Mouse (Mus musculus): Measurements from ENCODE around the gene E330034G19Rik. TPM values are rescaled to one million over a fixed set of nuclear protein-coding genes. Genes with fewer than 3 reads are reported as not detected.
"Not testable (repeated sequence)": the region's sequence is repeated elsewhere in the genome, so short reads cannot be mapped to it uniquely, and the experiment has no call there.

The E330034G19Rik gene
- total RNA-seq, 2 experiments from 2014 or later: not detected

DNA sequence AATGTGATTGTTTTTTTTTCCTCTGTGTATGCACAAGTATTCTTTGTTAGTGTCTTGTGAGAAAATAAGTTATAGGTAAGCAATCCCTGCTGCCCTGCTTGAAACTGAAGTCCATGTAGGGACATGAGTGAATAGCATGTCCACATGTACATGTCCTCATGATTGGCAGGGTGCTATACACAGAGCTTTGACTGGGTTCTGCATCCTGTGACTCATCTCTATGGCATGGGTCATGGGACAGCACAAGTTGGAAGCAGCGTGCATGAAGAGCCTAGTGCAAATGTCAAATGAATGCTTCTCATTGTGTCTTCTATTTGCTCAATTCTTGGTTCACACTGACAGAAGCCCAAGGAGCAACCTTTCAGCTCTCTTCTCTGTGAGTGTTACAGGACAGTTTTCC is 14.1 kb downstream of the E330034G19Rik start:
- ATAC-seq (replicated peaks; ENCODE audit: low FRiP score, poor library complexity, severe bottlenecking): no peak

DNA sequence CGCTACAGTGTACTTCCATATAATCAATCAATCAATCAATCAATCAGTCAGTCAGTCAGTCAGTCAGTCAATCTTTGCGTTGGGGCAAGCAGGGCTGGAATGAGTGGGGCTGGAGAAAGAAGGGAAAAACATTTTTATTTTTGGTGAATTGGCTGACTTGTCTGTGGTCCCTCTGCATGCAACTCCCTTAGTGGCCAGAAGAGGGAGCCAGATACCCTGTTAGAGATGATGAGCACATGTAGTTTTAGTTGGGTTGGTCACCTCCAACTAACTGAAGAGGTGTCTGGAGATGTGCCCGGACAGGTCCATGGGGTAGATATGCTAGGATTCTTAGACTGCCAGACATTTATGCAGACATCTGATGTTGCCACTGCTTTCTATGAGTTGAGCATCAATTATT is 18.1 kb downstream of the E330034G19Rik start:
- no peak for ATAC-seq (replicated peaks; ENCODE audit: low FRiP score, poor library complexity, severe bottlenecking)

DNA sequence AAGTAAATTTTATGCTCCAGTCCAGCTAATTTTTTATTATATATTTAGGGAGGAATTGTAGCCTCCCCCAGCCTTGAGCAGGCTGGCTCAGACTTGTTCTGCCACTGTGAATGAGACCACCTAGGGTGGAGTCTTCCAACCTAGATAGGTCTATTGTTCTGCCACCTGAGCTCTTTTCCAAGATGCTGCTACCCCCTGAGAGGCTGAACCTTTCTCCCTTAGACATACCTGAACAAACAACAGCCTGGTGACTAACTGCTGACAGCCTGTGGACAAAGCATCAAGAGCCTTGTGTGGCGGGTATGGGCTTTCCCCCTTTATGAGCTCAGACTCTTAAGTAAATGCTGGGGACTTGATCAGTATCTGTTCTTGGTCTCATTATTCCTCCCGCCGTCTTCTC is 54.0 kb downstream of the E330034G19Rik start:
- ATAC-seq (replicated peaks; ENCODE audit: low FRiP score, poor library complexity, severe bottlenecking): not testable (repeated sequence)

DNA sequence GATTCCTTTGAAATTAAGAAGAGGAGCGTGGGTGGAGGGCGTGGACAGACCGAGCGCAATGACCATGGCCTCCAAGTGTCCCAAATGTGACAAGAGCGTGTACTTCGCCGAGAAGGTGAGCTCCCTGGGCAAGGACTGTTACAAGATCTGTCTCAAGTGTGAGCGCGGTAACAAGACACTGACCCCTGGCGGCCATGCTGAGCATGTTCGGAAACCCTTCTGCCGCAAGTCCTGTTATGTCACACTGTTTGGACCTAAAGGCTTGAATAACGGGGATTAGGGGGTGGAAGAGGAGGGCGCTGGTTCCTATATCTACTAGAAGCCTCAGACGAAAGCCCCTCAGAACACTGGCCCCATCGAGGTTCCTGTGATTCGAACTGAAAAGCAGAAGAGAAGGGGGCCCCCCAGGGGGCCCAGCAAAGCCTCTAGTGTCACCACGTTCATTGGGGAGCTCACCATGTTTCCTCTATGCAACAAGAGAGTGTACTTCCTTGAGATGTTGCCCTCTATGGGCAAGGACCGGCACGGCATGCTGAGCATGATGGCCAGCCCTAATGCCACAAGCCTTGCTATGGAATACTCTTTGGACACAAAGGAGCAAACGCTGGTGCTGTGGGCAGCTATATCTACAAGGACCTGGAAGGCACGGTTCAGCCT is 65.4 kb downstream of the E330034G19Rik start:
- ATAC-seq (replicated peaks; ENCODE audit: low FRiP score, poor library complexity, severe bottlenecking): no peak

Other genes starting within 250 kb of the E330034G19Rik start
- 3.4 TPM in 1 of 2 replicates, not detected in the other for gene Dlg5, start 47.3 kb upstream of the E330034G19Rik start, total RNA-seq (2015; ENCODE audit: low replicate concordance)
- gene Dlg5, start 47.3 kb upstream of the E330034G19Rik start, total RNA-seq (2017; ENCODE audit: low replicate concordance): 0.77 and 1.8 TPM in 2 replicates
- 6.5 and 34.8 TPM in 2 replicates for gene Polr3a, start 193.8 kb downstream of the E330034G19Rik start, total RNA-seq (2015; ENCODE audit: low replicate concordance)
- gene Polr3a, start 193.8 kb downstream of the E330034G19Rik start, total RNA-seq (2017; ENCODE audit: low replicate concordance): 3.7 and 8.2 TPM in 2 replicates
- gene Rps24, start 193.9 kb downstream of the E330034G19Rik start, total RNA-seq (2015; ENCODE audit: low replicate concordance): 1,164 and 1,524 TPM in 2 replicates
- 700 and 940 TPM in 2 replicates for gene Rps24, start 193.9 kb downstream of the E330034G19Rik start, total RNA-seq (2017; ENCODE audit: low replicate concordance)

Data from erythroid progenitor cell, adult 5-6 weeks (primary cell).